Mouse (Mus musculus): ENCODE measurements around the gene Hip1r. TPM values are rescaled to one million over a fixed set of nuclear protein-coding genes. Genes with fewer than 3 reads are reported as not detected.
A peak's percentile ranks its signal among the peaks of the same experiment; 100 is the strongest.

Gene Hip1r
- 30.3 and 40.9 TPM in 2 replicates for polyA plus RNA-seq (2012; rRNA removed)

GRCm38 (mm10) chr5:123973299-123974178 lies at the start of gene Hip1r:
Gene Hip1r (plus strand): TSS chr5:123973628.
- Histone ChIP-seq H3K27ac (ENCODE audit: insufficient read depth, low read depth, low read length) (peak within 1 kb of the TSS; percentile 81), H3K4me1 (ENCODE audit: control insufficient read depth, insufficient read depth, insufficient read length, low read length) (peaks cover 21% of the 10 kb centered on the region), H3K27me3 (ENCODE audit: control insufficient read depth, insufficient read depth, low read length) (no peaks in the 10 kb centered on the region), H3K4me3 (ENCODE audit: low read depth, low read length) (peak within 1 kb of the TSS; percentile 92), H3K36me3 (ENCODE audit: control insufficient read depth, insufficient read depth, low read length) (no peaks in the 10 kb centered on the region)
- peak; percentile 92 for TF ChIP-seq POLR2A (IDR thresholded peaks at IDR 0.05; ENCODE audit: low read depth, low read length)
- TF ChIP-seq CTCF (IDR thresholded peaks at IDR 0.05; ENCODE audit: extremely low read depth, insufficient read length, insufficient replicate concordance, low read depth, low read length) = no peak
- 1% methylated on average over 104 of the region's 106 CpGs for WGBS

- 97% methylated on average over 9 of the region's 9 CpGs for WGBS
- H3K4me1 ChIP-seq (ENCODE audit: control insufficient read depth, insufficient read depth, insufficient read length, low read length) = 0 out of 2 replicates have a peak, but pooled peaks cover 2% of the 10 kb centered on the region
- peaks cover 37% of the 10 kb centered on the region for H3K36me3 ChIP-seq (ENCODE audit: control insufficient read depth, insufficient read depth, low read length)
- TF ChIP-seq CTCF (IDR thresholded peaks at IDR 0.05; ENCODE audit: extremely low read depth, insufficient read length, insufficient replicate concordance, low read depth, low read length) = no peak
- TF ChIP-seq POLR2A (IDR thresholded peaks at IDR 0.05; ENCODE audit: low read depth, low read length) = no peak
- H3K27me3 ChIP-seq (ENCODE audit: control insufficient read depth, insufficient read depth, low read length) = no peaks in the 10 kb centered on the region
- no peak within 1 kb of the TSS for H3K27ac ChIP-seq (ENCODE audit: insufficient read depth, low read depth, low read length)
- no peak within 1 kb of the TSS for H3K4me3 ChIP-seq (ENCODE audit: low read depth, low read length)
These were observed 46.3 kb upstream of the Hip1r start, which contains the start of gene Gm43518 for GRCm38 (mm10) chr5:123927118-123927517. Gene Gm43518 (plus strand): TSS chr5:123927418.

- H3K27me3 ChIP-seq (ENCODE audit: control insufficient read depth, insufficient read depth, low read length) = no peaks in the 10 kb centered on the region
- under 1% methylated on average over 56 of the region's 56 CpGs for WGBS
- TF ChIP-seq POLR2A (IDR thresholded peaks at IDR 0.05; ENCODE audit: low read depth, low read length) = peak; percentile 96
- TF ChIP-seq CTCF (IDR thresholded peaks at IDR 0.05; ENCODE audit: extremely low read depth, insufficient read length, insufficient replicate concordance, low read depth, low read length) = no peak
- H3K36me3 ChIP-seq (ENCODE audit: control insufficient read depth, insufficient read depth, low read length) = peaks cover 14% of the 10 kb centered on the region
- peak within 1 kb of the TSS; percentile 89 for H3K4me3 ChIP-seq (ENCODE audit: low read depth, low read length)
- peak within 1 kb of the TSS; percentile 91 for H3K27ac ChIP-seq (ENCODE audit: insufficient read depth, low read depth, low read length)
- H3K4me1 ChIP-seq (ENCODE audit: control insufficient read depth, insufficient read depth, insufficient read length, low read length) = peaks cover 3% of the 10 kb centered on the region; the same call in 1 of the 2 replicates
These were observed 42.9 kb upstream of the Hip1r start, which contains the start of gene Ccdc62 for GRCm38 (mm10) chr5:123930508-123930989. Gene Ccdc62 (plus strand): TSS chr5:123930679.

- 31% methylated on average over 13 of the region's 13 CpGs for WGBS
- H3K4me3 ChIP-seq (ENCODE audit: low read depth, low read length) = peak overlapping the region; percentile 89
- no peak for TF ChIP-seq CTCF (IDR thresholded peaks at IDR 0.05; ENCODE audit: extremely low read depth, insufficient read length, insufficient replicate concordance, low read depth, low read length)
- no peak for TF ChIP-seq POLR2A (IDR thresholded peaks at IDR 0.05; ENCODE audit: low read depth, low read length)
- H3K36me3 ChIP-seq (ENCODE audit: control insufficient read depth, insufficient read depth, low read length) = peaks cover 9% of the 10 kb centered on the region
- H3K27ac ChIP-seq (ENCODE audit: insufficient read depth, low read depth, low read length) = no peak overlapping the region
- peaks cover 3% of the 10 kb centered on the region; the same call in 1 of the 2 replicates for H3K4me1 ChIP-seq (ENCODE audit: control insufficient read depth, insufficient read depth, insufficient read length, low read length)
- H3K27me3 ChIP-seq (ENCODE audit: control insufficient read depth, insufficient read depth, low read length) = no peaks in the 10 kb centered on the region
These were observed 42.3 kb upstream of the Hip1r start for GRCm38 (mm10) chr5:123931131-123931530.

- Histone ChIP-seq H3K27ac (ENCODE audit: insufficient read depth, low read depth, low read length) (no peak overlapping the region), H3K36me3 (ENCODE audit: control insufficient read depth, insufficient read depth, low read length) (no peaks in the 10 kb centered on the region), H3K4me1 (ENCODE audit: control insufficient read depth, insufficient read depth, insufficient read length, low read length) (peaks cover 3% of the 10 kb centered on the region; the same call in 1 of the 2 replicates), H3K27me3 (ENCODE audit: control insufficient read depth, insufficient read depth, low read length) (no peaks in the 10 kb centered on the region), H3K4me3 (ENCODE audit: low read depth, low read length) (no peak overlapping the region)
- no peak for TF ChIP-seq POLR2A (IDR thresholded peaks at IDR 0.05; ENCODE audit: low read depth, low read length)
- no peak for TF ChIP-seq CTCF (IDR thresholded peaks at IDR 0.05; ENCODE audit: extremely low read depth, insufficient read length, insufficient replicate concordance, low read depth, low read length)
These were observed 40.5 kb upstream of the Hip1r start for GRCm38 (mm10) chr5:123932927-123933326.

DNA sequence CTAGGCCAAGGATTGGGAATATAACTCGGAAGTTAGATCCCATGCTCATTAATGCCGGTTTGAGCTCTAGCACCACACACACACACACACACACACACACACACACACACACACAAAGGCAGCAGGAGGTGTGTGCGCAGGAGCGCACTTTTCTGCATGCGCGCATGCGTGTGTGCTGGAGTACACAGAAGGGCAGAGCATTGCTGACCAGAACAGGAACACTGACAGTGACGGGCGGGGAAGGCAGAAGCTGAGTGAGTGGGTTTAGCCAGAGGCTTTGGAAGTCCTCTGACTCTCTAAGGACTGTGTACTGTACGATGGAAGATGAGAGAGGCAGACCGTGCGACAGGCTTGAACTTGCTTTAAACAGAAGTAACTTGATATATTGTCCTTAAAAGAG lies 39.9 kb upstream of the Hip1r start:
- peaks cover 3% of the 10 kb centered on the region; the same call in 1 of the 2 replicates for H3K4me1 ChIP-seq (ENCODE audit: control insufficient read depth, insufficient read depth, insufficient read length, low read length)
- H3K27me3 ChIP-seq (ENCODE audit: control insufficient read depth, insufficient read depth, low read length) = no peaks in the 10 kb centered on the region
- H3K36me3 ChIP-seq (ENCODE audit: control insufficient read depth, insufficient read depth, low read length) = no peaks in the 10 kb centered on the region
- 95% methylated on average over 12 of the region's 12 CpGs for WGBS
- H3K4me3 ChIP-seq (ENCODE audit: low read depth, low read length) = no peak overlapping the region
- no peak overlapping the region for H3K27ac ChIP-seq (ENCODE audit: insufficient read depth, low read depth, low read length)
- TF ChIP-seq CTCF (IDR thresholded peaks at IDR 0.05; ENCODE audit: extremely low read depth, insufficient read length, insufficient replicate concordance, low read depth, low read length) = no peak
- no peak for TF ChIP-seq POLR2A (IDR thresholded peaks at IDR 0.05; ENCODE audit: low read depth, low read length)
